Mouse (Mus musculus) CH12F3 (cell line): ENCODE measurements around the gene Hoxb5.

Experiments
- in situ Hi-C: fragments of 300-500 bp; cut with MboI; formaldehyde crosslinking; loops from 2 replicates; pipeline ENCODE4 v1.14.3; 2020; ENCODE audit warnings: low sequenced_read_pairs

The Hoxb5 gene

DNA sequence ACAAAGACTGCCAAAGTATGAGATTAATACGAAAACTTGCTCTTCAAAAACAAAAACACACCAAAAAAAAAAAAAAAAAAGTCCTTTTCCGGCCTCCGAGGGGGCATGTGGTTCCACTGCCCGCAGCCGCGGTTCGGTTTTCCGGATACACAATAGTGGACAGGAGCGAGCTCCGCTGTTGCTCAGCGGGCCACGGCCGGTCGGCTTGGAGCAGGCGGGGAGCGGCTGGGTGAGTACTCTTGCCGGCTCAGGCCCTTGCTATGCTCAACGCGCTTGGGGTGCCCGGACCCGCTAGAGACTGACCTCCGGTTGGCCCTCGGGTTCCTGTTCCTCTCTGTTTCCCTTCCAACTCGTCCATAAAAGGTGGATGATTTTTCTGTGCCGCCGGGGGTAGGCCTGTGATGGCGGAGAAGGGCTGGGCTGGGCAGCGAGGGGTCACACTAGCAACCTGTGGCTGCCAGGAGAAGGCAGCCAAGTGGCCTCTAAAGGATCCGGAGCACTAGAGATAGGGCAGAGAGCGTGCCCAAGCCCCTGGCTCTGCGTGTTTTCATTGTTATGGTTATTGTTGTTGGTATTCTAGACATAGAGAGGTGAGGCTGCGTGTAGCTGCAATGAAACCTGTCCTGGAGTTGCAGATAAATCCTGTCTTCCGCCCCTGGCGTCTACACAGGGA, 11.7 kb downstream of the Hoxb5 start:
- in situ Hi-C loops: no loop called here

DNA sequence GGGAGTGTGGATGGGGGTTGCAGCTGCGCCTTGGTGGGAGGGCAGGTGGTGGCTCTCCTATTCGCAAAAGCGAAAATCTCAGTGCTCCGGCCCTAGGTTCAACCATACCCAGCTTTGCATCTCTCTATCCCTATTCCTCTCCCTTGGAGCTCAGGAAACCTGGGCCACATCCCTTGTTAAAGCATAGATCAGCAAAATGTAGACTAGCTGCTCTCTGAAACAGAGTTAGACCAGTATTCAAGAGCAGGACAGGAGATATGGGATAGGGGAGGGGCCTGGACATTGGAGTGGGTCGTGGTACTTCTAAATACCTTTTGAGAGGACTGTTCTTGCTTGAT, 12.2 kb downstream of the Hoxb5 start:
- in situ Hi-C loops: no loop called here

- in situ Hi-C loops: no loop called here
These were observed 13.8 kb downstream of the Hoxb5 start for GRCm38 (mm10) chr11:96316696-96317607.

- in situ Hi-C loops: no loop called here
These were observed 14.7 kb downstream of the Hoxb5 start, which contains the start of gene Hoxb4 for GRCm38 (mm10) chr11:96317608-96318367. Gene Hoxb4, plus strand, starts transcription at chr11:96318267.

GRCm38 (mm10) chr11:96318368-96319070, 15.4 kb downstream of the Hoxb5 start:
- in situ Hi-C loops: no loop called here

- in situ Hi-C loops: no loop called here
These were observed 16.2 kb downstream of the Hoxb5 start for GRCm38 (mm10) chr11:96319071-96319902.

GRCm38 (mm10) chr11:96319910-96320309, 16.8 kb downstream of the Hoxb5 start:
- in situ Hi-C loops: no loop called here

- in situ Hi-C loops: no loop called here
These were observed 17.6 kb downstream of the Hoxb5 start for GRCm38 (mm10) chr11:96320688-96321087.

GRCm38 (mm10) chr11:96321846-96322245, 18.7 kb downstream of the Hoxb5 start:
- in situ Hi-C loops: no loop called here

- in situ Hi-C loops: no loop called here
These were observed 19.6 kb downstream of the Hoxb5 start for GRCm38 (mm10) chr11:96322738-96323137.

DNA sequence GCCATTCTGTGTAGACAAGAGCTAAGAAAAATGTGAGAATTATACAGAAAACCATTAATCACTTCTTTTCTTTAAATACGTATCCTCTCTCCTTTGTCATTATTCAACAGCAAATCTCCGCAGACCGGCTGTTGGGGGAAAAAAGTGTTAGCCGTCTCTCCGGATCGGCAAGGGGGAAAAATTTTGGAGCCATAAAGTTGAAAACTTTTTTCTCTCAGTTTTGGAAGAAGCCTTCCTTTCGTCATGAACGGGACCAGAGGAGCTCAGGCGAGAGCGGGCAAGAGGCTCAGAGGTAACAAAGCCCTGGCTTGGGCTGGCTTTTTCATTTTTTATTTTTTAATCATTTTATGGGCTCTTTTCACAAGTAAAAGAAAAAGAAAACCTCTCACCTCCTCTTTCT, 20.0 kb downstream of the Hoxb5 start, which contains the start of gene Hoxb3:
TSS of gene Hoxb3 (plus strand) at position 173 of the 400 bp plus-strand sequence.
- in situ Hi-C loops: no loop called here

DNA sequence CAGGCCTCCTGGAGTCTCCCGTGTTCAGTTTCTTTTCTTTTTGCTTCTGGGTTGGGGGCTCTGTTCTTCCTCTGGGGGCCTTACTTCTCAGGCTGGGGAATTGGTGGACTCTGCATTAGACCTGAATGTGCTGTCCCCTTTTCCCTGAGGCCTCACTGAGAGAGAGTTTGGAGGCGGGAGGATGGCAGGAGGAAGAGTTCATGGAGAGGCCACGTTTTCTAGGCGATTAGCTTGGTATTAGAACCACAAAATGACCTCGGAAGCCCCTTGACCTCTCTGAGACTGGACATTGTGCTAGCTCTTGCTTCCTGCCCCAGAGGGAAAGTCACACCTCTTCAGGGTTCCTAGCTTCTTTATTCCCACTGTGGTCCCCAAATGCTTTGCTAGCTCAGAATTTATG, 21.0 kb downstream of the Hoxb5 start:
- in situ Hi-C loops: no loop called here

- in situ Hi-C loops: no loop called here
These were observed 21.8 kb downstream of the Hoxb5 start for GRCm38 (mm10) chr11:96324965-96325364.

DNA sequence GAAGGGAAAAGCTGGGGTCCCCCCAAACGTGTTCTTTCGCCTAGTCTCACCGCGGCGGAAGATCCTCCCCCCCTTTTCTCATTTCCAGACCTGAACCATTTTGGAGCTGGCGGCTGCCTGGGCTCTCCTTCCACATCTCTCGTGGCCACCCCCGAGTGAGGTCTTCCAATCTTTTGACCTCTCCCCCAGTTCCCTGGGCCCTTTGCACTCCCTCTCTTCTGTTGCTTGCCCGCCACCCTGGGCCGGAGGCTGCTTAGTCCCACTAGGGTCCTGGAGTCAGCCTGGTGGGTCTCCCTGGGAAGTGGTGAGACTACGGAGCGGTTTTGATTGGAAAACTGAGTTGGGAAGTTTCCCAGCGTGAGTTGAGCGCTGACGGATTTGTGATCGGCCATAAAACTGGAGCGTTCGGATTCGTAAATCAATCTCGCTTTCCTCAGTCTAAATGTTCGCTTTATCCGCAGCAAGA, 22.6 kb downstream of the Hoxb5 start:
- in situ Hi-C loops: no loop called here

DNA sequence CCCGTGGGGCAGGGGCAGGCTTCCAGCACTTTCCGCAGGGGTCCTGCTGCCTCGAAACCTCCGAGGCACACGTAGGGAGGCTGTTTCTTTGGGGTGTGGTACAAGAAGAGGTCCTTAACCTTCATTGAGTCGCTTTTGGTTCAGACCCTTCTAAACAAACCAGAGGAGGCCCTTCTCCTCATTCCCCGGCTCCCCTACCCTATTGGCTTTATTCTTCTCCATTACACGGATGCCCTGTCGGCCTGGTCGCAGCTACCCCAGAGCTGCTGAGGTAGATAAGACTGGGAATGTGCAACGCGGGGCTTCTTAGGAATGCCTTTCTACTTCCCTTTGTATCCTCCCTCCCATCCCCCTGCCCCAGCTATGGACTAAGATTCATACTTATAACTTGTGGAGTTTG, 23.6 kb downstream of the Hoxb5 start:
- in situ Hi-C loops: no loop called here

DNA sequence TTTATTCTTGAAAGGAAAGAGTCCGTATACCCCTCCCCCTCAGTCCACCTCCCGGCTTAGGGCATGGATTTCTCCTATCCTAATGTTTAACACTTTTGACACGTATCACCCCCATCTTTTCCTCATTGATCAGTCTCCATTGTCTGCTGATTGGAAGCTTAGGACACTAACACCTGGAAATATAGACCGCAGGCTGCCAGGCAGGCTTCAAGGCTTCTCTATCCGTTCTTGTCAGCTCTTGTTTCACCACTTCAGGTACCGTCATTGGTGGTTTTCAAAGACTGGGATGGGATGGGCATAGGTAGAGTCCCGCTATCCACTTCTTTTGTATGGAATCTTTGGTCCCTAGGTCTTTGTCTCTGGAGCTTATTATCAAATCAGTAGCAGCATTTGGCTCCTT, 24.0 kb downstream of the Hoxb5 start:
- in situ Hi-C loops: no loop called here

GRCm38 (mm10) chr11:96327750-96328149, 24.6 kb downstream of the Hoxb5 start:
- in situ Hi-C loops: no loop called here

DNA sequence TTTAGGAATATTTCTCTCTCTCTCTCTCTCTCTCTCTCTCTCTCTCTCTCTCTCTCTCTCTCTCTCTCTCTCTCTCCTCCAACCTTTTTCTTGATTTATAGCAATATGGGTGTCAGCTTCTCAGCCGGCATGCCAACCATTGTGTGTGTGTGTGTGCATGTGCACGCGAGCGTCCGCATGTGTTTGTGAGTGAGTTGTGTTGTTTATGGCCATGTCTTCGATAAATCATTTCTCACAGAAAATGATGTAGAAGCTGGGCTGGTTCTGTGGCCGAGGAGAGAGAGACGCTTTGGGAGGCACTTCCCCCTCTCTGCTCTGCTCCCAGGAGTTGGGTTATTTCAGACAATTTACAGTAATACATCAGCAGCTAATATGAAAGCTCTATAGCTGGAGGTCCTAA, 25.5 kb downstream of the Hoxb5 start:
- in situ Hi-C loops: no loop called here

GRCm38 (mm10) chr11:96332105-96332504, 29.0 kb downstream of the Hoxb5 start:
- in situ Hi-C loops: no loop called here

DNA sequence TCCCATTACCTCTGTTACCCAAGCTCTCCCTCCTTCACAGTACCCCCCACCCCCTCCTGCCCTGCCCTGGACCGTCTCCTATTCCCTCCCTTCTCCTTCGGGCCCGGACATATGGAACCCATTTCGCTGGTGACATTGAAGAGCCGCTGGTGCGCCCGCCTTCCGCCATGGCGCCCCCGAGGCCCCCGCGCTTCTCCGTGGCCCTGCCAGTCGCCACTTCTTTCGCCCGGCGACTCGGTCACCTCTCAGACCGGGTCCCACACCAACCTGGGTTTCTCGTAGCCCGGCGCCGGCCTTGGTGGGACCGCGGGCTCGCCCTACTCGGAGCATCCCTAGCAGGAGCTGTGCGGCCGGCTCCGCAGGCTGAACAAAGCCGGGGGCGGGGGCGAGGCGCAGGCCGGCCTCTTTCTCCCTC, 29.5 kb downstream of the Hoxb5 start:
- in situ Hi-C loops: no loop called here
